Mouse (Mus musculus) cerebellum, adult 11 months (tissue): ENCODE measurements around the gene Trim7.
"Not testable (repeated sequence)": the region's sequence is repeated elsewhere in the genome, so short reads cannot be mapped to it uniquely, and the experiment has no call there.

Experiments
- DNase-seq: peaks from one replicate; pipeline ENCODE4 v3.0.0; 2022

Gene Trim7

DNA sequence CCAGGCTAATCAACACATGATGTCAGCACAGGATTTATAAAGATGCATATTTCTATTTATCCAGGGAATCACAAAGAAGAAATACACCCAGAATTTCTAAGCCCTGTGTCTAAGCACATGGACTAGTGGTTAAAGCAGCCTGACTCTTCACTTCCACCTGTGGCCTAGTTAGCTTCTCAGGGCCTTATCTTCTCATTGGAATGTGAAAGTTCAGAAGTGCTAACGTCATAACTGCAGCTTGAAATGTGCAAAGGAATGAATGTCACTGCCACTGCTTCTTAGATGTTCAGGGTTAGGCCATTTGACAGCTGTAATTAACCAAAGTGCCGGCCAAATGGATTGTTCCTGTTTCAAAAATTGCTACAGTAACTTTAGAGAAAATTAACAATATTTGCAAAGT, 4.3 kb downstream of the Trim7 start:
- DNase-seq = no peak

DNA sequence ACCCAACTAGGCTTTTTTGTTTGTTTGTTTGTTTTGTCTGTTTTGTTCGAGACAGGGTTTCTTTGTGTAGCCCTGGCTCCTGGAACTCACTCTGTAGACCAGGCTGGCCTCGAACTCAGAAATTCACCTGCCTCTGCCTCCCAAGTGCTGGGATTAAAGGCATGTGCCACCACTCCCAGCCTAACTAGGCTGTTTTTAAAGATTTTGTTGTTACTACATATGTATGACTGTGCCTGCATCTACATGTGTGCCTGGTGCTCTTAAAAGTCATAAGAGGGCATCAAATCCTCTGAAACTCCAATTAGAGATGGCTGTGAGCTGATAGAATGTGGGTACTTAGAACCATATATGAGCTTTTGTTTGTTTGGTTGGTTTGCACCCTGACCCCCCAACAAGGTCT, 5.3 kb downstream of the Trim7 start:
- no peak for DNase-seq

DNA sequence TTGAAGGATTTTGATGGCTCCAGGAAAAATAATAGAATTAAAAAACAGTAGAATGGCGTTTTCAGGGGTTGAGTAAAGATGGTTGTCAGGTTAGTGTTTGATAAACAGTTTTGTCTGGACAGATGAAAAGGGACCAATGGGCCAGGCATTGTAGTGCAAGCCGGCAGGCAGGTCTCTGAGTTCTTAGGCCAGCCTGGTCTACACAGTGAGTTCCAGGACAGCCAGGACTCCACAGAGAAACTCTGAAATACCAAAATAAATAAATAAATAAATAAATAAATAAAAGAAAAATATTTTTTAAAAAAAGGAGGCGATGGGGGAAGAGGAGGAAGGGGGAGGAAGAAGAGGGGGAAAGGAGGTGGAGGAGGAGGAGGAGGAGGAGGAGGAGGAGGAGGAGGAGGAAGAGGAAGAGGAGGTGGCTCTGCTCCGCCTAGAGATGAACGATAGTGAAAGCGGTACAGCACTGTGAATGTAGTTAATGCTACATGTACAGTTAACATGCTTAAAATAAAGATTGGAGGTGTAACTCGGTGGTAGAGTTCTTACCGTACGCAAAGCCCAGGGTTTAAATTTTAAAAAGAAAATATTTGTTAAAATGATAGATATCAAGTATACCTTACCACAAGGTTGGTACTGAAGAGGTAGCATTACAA, 7.3 kb downstream of the Trim7 start:
- no peak for DNase-seq

DNA sequence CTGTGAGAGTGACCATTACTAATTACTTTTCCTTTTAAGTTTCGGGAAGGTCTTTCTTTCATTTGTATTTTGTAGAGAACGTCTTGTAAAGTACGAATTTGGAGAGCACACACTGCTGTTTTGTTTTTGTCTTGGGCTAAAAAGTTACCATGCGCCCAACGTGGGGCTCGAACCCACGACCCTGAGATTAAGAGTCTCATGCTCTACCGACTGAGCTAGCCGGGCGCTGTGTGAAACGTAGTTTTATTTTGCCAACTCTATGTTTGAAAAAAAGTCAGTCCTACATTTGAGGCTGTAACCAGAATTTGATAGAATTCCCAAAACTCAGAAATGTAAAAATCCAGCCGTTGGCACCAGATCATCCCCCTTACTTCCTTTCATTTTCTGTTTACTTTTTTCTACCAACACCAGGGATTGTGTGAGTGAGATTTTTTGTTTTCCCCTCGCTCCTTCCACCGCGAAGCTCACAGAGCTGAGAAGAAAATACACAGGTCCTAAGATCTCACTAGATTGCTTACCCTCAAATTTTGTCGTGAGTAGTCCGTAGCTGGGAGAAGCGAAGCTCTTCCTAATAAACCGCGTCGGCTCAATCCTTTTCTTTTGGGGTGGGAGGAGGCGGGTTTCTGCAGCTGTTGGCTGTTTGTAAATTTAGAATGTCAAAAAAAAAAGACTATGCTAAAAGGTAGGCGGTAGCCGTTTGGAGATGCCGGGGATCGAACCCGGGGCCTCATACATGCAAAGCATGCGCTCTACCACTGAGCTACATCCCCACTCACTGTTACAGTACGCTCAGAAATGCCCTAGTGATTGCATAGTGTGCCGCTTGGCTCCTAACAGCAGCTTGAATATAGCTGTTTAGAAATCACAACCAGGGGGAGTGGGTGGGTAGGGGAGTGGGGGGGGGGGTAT, 8.0 kb downstream of the Trim7 start:
- peak; percentile 88 for DNase-seq

DNA sequence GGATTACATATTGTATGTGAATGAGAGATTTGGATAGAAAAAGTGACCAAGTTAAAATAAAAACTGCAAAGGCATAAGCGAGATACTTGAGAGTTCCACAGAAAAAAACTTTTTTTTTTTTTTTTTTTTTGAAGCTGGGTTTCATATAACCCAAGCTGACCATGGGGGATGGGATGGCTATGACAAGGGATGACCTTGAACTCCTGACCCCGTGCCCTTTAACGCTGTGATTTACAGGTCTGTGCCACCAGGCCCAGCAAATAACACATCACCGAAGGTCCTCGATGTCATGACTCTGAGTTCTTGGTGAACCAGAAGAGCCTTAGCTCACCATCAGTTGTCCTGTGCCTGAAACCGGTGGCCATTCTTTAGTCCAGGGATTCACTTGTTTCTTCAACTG, 10.0 kb downstream of the Trim7 start:
- DNase-seq = no peak

DNA sequence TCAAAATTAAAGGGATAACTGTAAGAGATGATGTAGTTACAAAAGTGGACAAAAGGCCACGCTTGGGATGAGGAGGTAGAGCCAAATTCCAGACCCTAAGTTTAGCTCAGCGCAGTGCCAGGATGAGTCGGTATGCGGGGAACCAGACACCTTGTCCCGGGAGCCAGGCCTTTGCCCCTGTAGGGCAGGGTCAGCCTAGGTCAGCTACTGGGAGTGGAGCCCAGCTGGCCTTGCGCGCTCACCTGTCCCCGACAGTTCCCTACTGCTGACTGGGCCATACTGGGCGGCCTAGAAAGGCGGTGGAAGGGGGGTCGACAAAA, 11.0 kb downstream of the Trim7 start:
- no peak for DNase-seq

DNA sequence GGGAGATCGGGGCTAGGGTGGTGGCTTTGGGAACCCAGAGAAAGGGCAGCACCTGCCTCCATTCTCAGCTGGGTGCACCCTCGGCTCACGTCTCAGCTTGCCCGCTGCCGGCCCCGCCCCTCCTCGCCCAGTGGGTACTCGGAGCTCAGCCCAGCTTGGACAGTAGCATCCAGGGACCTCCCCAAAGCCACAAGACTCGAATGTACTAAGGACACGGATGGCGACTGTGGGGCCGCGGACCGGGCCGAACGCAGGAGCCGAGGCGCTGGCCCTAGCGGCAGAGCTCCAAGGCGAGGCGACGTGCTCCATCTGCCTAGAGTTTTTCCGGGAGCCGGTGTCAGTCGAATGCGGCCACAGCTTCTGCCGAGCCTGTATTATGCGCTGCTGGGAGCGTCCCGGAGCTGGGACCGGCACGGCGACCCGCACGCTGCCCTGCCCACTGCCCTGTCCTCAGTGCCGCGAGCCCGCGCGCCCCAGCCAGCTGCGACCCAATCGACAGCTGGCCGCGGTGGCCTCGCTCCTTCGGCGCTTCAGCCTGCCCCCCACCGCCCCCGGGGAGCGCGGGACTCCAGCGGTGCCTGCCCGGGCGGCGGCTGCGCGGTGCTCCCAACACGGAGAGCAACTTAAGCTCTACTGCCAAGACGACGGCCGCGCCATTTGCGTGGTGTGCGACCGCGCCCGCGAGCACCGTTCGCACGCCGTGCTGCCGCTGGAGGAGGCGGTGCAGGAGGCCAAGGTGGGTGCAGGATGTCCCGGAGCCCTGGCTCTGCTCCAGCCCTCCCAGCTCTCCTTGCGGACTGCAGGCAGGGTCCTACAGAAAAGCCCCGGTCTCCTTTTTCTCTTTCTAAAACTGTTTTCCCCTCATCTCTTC, 11.6 kb downstream of the Trim7 start:
- peak; percentile 65 for DNase-seq

DNA sequence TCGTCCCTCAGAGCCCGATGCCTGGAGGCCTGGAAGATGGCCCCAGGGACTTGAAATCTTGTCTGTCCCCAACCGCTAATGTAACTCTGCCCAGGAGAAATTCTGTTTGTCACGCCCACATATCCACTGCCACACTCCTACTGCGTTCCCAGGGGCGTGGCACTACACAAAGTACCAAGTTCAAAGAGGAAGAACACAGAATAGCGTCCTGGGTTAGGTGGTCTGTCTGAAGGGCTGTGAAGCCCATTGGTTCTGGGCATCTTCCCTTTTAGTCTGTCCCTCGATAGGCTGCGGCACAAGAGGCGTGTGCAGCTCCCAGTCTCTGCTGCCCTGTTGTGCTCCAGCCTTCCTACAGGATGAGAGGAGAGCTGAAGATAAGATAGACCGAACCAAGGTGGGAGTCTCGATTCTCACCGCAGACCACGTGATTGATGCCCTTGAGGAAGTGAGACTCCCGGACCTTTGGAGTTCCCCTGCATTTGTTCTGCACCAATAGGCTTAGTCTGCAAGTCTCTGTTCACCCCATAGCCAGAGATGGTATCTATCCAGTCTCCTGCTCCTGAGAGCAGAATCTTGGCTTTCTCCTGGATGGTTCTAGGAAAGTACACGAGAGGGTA, 12.3 kb downstream of the Trim7 start:
- DNase-seq = no peak

DNA sequence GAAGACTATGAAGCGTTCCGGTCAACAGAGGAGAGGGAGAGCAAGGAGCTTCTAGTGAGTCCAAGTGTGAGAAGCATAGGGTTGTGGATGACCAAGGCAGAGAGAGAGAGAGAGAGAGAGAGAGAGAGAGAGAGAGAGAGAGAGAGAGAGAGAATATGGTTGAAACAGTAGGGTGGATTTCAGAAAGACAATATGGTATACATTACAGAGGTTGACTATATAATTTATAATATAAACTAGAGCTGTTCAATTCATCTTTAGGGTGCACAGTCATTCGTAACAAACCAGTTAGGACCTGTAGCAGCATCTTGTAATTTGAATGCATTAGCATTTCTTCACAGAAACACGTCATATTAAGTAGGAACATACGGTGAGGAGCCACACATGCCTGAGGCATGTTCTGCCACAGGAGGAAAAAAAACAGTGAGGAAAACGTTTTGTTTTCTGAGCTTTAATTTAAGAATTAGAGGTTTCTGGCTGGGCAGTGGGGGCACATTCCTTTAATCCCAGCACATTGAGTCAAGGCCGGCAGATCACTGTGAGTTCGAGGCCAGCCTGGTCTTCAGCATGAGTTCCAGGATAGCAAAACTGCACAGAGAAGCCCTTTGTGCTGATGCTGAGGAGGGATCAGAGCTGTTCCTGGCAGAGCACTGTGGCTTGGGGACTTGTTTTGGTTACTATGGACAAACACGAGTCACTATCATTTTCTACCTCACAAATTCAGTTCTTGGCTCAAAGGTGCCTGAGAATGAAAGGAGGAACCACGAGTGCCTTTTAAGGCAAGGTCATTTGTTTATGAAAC, 13.1 kb downstream of the Trim7 start:
- no peak for DNase-seq

DNA sequence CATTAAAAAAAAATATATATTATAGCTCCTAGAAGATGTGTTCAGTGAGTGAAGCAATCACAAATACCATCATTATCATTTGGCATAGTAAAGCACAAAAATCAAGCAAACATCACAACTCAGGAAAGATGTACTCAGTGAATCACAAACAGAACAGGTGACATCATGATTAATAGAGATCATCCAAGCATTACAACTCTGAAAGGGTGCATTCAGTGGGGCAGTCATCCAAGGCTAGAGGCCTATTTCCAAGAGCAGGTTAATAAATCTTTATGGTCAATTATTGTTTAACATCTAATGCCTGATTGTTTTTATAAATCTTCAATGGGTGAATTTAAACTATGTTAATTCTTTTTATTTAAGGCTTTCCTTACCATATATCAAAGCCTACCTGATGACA, 14.9 kb downstream of the Trim7 start:
- no peak for DNase-seq

DNA sequence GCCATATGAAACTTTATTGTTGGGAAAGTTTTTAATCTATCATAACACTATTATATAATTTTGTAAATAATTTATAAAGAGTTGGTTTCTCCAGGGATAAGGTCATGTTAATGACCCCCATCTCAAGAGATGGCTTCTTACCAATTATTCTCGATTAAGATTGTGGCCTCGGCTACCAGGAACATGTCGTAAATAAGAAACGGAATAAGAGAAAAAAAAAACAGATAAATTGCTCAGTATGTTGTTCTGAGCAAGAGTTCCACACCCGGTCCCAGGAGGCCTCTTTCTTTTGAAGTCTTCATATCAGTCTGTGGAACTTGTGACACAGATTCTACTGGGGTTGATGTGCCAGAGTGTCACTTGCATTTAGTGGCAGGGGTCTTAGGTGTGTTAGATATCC, 15.3 kb downstream of the Trim7 start:
- DNase-seq = no peak

DNA sequence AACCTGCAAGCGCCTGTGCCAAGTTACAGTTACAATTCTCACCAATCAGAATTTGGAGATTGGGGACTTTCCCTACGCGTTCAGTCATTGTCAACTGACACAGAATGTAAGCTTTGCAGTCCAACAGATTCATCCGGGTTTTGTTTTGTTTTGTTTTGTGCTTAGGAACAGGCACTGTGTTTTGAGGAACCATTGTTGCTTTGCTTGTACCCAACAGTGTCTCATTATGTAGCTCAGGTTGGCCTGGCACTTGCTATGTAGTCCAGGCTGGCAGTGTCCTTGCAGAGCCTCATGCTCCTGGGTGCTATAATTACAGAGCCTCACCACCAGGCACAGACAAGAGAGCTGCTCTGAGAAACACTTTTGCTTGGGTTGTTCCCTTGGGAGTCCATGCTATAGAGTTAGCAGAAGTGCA, 16.4 kb downstream of the Trim7 start:
- DNase-seq = no peak

DNA sequence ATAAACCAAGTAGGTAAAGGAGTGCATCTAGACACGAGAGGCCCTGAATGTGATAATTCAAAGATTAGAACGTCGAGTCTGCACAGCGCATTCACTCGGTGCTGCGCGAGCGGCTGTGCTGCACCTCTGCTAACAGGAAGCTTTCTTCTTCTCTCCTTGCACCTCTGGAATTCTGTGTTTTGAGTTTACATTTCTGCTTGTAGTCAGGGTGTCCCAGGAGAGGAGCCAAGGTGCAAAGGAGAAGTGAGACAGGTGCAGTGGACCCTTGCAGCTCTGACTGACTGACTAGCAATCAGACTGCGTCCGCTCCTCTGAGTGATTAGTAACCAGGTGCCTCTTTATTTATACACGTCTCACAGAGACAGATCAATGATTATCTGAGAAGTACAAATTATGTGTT, 17.3 kb downstream of the Trim7 start:
- DNase-seq = no peak

DNA sequence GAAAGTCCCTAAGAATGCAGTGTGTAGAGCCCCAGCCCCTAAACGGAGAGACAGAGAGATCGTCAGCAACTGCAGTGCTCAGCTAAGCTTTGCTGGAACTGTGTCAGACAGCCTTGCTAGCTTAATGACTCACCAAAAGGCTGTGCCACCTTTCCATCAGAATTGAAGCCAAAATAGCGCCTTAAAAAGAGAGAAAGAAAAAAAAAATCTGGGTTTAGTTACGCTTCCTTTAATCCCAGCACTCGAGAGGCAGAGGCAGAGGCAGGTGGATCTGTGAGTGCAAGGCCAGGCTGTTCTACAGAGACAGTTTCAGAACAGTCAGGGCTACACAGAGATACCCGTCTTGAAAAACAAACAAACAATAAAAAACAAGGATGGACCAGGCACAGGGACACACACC, 18.4 kb downstream of the Trim7 start:
- DNase-seq = no peak

DNA sequence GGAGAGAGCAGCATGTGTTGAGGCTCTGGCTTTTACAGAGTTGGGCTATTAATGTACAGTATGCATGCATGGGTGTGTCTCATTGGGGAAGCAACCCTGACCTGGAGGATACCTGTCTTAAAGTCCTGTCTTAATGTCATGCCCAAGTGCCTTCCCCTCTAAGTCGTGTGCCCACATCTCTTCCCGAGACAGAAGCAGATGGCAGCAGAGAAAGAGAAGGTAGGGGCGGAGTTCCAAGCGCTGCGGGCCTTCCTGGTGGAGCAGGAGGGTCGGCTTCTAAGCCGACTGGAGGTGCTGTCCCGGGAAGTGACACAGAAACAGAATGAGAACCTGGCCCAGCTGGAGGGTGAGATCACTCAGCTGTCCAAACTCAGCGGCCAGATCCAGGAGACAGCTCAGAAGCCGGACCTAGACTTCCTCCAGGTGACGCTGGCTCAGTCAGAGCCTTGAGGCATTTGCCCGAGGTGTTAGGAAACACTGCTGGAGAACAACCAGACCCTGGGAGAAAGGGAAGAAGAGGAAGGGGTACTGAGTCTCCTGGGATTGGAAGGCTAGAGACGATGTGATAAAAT, 19.4 kb downstream of the Trim7 start:
- no peak for DNase-seq

DNA sequence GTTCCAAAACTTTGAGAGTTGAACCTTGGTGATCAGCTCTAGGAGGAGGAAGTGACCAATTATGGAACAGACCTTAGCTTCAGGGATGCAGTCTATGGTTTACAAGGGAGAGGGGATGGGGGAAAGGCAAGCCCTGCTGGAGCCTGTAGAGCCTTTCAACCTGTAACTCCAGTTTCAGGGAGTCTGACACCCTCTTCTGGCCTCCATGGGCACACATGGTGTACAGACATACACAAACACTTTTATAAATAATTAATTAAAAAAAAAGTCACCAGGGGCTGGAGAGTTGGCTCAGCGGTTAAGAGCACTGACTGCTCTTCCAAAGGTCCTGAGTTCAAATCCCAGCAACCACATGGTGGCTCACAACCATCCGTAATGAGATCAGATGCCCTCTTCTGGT, 20.4 kb downstream of the Trim7 start:
- not testable (repeated sequence) for DNase-seq

DNA sequence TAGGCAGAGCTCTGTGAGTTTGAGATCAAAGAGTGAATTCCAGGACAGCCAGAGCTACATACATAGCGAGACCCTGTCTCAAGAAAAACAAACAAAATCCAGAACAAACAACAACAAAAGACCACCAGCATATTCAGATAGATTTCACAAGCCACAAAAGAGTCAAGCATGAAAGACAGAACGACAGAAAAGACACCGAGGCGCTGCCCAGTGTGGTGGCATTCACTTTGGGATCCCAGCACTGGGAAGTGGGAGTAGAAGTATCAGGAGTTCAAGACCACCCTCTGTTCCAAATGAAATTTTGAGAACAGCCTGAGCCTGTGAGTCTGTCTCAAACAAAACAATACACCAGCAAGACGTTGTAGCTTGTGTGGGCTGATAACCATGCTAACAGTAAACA, 20.9 kb downstream of the Trim7 start:
- DNase-seq = no peak

DNA sequence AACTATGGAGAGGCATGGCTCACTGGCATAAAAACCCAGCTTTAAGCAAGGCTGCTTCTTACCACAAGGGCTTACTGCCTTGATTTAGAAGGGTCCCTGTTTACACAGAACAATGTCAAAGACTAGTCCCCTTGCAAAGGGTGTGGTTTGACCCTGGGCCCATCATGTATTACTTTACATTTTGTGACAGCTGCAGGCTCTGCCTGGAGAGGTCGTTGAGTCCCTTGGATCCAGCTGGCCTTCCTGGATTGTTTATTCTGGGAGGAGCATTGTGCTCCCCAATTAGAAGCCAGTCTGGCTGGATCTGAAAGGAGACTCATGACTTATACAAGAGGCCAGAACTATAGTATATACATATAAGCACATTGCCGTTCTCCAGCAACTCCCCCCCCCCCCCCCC, 24.3 kb downstream of the Trim7 start:
- DNase-seq = no peak

DNA sequence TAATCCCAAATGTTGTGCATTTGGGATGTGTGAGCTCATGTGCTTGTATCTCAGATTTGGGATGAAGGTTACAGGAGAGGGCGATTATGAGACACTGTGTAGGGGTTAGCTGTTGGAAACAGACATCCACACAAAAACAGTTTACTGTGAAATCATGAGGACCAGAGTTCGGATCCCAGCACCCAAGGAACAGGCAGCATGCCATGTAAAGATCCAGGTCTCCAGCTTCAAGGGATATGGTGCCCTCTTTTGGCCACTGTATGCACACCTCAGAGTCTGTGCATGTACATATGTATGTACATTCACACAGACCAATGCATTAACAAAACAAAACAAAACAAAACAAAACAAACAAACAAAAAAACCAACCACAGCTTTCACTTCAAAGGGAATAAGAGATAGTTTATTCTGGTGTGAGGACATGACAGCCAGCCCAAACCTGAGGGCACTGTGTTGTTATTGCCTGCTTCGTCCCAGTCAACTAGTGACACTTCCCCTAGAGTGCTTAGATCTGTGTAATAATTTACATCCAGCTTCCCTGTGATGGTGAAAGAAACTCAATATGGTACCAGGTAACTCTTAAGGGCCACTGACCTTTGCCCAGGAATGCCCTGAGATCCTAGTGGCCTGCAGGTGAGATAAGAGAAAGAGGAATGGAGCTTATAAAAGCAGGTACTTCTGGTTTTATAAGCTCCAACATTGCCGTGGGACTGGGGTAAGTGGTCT, 25.5 kb downstream of the Trim7 start:
- no peak for DNase-seq

DNA sequence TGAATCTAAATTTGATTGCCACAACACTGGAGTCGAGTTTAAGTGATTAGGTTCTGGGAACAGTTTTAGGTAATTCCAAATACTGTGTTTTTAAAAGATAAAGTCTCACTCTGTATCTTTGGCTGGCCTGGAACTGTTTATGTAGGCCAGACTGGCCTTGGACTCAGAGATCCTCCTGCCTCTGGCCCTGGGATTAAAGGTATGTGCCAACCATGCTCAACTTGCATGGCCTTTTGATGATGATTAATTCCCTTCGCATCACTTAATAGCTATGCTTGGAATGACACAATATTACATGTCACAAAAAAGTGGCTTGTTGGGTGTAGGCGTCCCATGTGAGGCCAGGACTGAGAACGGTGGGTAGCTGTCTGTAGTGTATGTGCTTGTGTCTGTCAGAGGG, 26.2 kb downstream of the Trim7 start:
- DNase-seq = no peak
